Mouse (Mus musculus): ENCODE results near the gene Stac. TPM values are rescaled to one million over a fixed set of nuclear protein-coding genes. Genes with fewer than 3 reads are reported as not detected.

Gene Stac
- polyA plus RNA-seq, 1 experiment, result 1.4 TPM

DNA sequence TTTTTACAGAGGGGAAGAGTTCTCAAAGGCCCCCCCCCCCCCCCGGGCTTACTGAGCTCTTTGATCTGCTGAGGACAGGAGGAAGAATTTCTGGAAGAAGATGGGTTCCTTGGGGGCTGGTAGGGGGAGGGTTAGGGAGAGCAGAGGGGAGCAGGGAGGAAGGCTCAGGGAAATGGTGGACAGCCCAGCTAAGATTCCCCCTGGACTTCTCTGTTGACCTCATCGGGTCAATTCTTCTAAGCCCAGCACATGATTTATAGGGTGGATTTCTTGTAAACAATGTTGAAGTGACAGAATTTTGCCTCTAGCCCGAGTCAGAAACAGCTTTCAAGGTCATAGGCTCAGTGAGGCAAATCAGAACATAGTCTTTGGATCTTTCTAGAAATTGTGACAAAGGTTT lies 137.3 kb downstream of the Stac start:
- TF ChIP-seq POLR2A (IDR thresholded peaks at IDR 0.05; ENCODE audit: control insufficient read depth, extremely low read depth, insufficient read depth, low read length, poor library complexity), result no peak
- Histone ChIP-seq H3K27ac (ENCODE audit: control insufficient read depth, insufficient read depth, low read length) (no peak overlapping the region), H3K4me1 (replicated peaks; ENCODE audit: control insufficient read depth, insufficient read depth, low read length) (no peaks in the 10 kb centered on the region), H3K36me3 (ENCODE audit: control insufficient read depth, insufficient read depth, low read length) (no peaks in the 10 kb centered on the region), H3K4me3 (ENCODE audit: control insufficient read depth, insufficient read depth, low read length) (no peak overlapping the region), H3K27me3 (ENCODE audit: control insufficient read depth, insufficient read depth, low read length) (no peaks in the 10 kb centered on the region)
- DNase-seq, result no peak
- WGBS, result 58% methylated on average over 3 of the region's 3 CpGs

DNA sequence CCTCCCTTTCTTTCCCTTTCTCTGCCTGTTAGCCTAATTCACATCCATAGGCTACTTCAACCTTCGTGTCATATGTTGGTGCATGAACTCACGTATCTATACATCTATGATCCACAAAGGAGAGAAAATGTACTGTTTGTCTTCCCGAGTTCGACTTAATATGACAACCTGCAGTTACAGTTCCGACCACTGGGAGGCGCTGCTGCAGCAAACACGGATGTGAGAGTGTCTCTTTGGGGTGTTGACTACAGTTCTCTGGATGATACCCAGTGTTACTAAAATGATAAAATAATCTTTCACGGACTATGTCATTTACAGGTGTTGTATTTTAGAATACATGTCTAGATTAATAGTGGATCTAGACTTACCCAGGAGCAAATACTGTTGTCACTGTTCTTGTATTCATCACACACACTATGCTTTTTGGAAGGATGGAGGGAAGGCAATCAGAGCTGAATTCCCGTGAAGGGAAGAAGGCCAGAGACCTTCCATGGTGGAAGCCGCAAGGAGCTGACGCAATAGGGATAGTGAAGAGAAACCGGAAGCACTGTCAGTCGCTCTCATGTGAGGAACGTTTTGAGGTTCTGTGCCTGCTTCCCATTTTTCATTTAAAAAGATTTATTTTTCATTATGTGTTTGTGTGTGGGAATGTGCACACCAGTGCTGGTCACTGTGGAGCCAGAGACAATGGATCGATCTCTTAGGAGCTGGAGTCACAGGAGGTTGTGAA lies 138.5 kb downstream of the Stac start:
- 65% methylated on average over 15 of the region's 15 CpGs for whole genome bisulfite sequencing
- H3K27me3 ChIP-seq (ENCODE audit: control insufficient read depth, insufficient read depth, low read length), result no peaks in the 10 kb centered on the region
- DNase-seq, result no peak
- no peak for TF ChIP-seq CTCF (IDR thresholded peaks at IDR 0.05; ENCODE audit: borderline replicate concordance, control insufficient read depth, extremely low read depth, insufficient read depth, low read length, poor library complexity)
- TF ChIP-seq POLR2A (IDR thresholded peaks at IDR 0.05; ENCODE audit: control insufficient read depth, extremely low read depth, insufficient read depth, low read length, poor library complexity), result no peak
- H3K4me1 ChIP-seq (replicated peaks; ENCODE audit: control insufficient read depth, insufficient read depth, low read length), result no peaks in the 10 kb centered on the region
- H3K36me3 ChIP-seq (ENCODE audit: control insufficient read depth, insufficient read depth, low read length), result no peaks in the 10 kb centered on the region
- H3K27ac ChIP-seq (ENCODE audit: control insufficient read depth, insufficient read depth, low read length), result no peak overlapping the region
- H3K4me3 ChIP-seq (ENCODE audit: control insufficient read depth, insufficient read depth, low read length), result no peak overlapping the region

DNA sequence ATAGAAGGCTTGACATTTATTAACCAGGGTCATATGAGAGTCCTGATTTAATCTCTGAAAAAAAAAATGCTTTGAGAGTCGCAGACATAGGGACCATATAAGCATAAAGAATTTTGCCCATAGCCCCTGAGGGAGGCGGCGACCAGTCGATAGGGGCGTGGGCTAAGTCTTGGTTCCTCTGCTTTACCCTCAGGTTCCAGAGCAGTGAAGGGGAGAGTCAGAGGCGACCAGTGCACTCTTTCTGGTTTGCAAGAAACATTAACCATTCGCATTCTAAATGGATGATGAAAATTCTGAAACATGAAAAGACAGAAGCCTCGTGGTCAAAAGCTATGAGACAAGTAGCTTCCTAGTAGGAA lies 139.2 kb downstream of the Stac start:
- no peaks in the 10 kb centered on the region for H3K27me3 ChIP-seq (ENCODE audit: control insufficient read depth, insufficient read depth, low read length)
- no peak overlapping the region for H3K4me3 ChIP-seq (ENCODE audit: control insufficient read depth, insufficient read depth, low read length)
- 83% methylated on average over 8 of the region's 8 CpGs for WGBS
- H3K36me3 ChIP-seq (ENCODE audit: control insufficient read depth, insufficient read depth, low read length), result no peaks in the 10 kb centered on the region
- no peak for TF ChIP-seq CTCF (IDR thresholded peaks at IDR 0.05; ENCODE audit: borderline replicate concordance, control insufficient read depth, extremely low read depth, insufficient read depth, low read length, poor library complexity)
- H3K4me1 ChIP-seq (replicated peaks; ENCODE audit: control insufficient read depth, insufficient read depth, low read length), result no peaks in the 10 kb centered on the region
- no peak for DNase-seq
- H3K27ac ChIP-seq (ENCODE audit: control insufficient read depth, insufficient read depth, low read length), result no peak overlapping the region

DNA sequence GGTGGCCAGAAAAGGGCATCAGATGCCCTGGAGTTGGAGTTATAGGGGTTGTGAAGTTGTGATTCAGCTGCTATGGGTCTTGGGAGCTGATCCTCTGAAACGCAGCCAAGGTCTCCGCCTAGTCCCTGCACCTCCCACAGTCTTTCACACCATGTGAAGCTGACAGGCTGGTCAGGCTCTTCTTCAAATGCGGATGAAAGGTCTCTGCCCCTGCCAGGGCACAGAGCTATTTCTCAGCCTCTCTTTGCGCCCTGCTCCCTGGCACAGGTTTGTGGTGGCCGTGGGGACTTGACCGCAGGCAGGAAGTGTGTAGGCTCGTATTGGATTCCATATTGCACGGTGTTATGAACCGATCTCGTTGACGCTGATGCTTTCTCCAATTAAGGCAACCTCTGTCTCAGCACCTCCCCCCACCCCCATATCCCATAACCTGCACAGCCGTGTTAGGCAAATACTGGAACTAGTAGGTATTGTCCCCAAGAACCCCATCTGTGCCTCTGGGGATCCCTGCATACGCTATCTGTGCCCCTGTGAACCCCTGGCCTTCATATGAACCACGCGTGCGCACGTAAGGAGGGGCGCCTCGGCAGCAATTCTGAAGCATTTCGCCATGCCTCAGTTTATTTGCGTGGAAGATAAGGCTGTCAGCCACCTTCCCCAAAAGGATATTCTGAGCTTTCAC lies 139.7 kb downstream of the Stac start:
- no peak for DNase-seq
- Histone ChIP-seq H3K4me1 (replicated peaks; ENCODE audit: control insufficient read depth, insufficient read depth, low read length) (no peaks in the 10 kb centered on the region), H3K4me3 (ENCODE audit: control insufficient read depth, insufficient read depth, low read length) (no peak overlapping the region), H3K36me3 (ENCODE audit: control insufficient read depth, insufficient read depth, low read length) (no peaks in the 10 kb centered on the region), H3K27me3 (ENCODE audit: control insufficient read depth, insufficient read depth, low read length) (no peaks in the 10 kb centered on the region), H3K27ac (ENCODE audit: control insufficient read depth, insufficient read depth, low read length) (no peak overlapping the region)
- 81% methylated on average over 21 of the region's 21 CpGs for WGBS
- TF ChIP-seq CTCF (IDR thresholded peaks at IDR 0.05; ENCODE audit: borderline replicate concordance, control insufficient read depth, extremely low read depth, insufficient read depth, low read length, poor library complexity) (no peak), POLR2A (IDR thresholded peaks at IDR 0.05; ENCODE audit: control insufficient read depth, extremely low read depth, insufficient read depth, low read length, poor library complexity) (no peak)

DNA sequence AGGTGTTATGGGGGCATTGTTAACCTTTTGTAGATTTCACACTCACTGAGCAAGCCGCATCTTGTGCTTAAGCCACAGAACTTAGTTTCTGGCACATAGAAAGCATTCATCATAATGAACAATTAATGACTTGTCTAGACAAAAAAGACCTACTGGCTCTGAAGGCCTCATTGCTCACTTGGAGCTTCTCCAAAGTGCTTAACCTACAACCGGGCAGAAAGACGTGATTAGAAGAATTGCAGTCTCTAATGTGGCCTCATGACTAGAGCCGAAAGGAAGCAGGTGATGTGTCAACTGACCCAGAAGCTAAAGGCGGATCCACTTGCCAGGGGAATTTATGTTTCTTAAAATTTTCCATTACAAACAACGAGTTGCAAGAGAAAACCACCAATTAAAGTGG lies 147.5 kb downstream of the Stac start:
- TF ChIP-seq CTCF (IDR thresholded peaks at IDR 0.05; ENCODE audit: borderline replicate concordance, control insufficient read depth, extremely low read depth, insufficient read depth, low read length, poor library complexity), result no peak
- TF ChIP-seq POLR2A (IDR thresholded peaks at IDR 0.05; ENCODE audit: control insufficient read depth, extremely low read depth, insufficient read depth, low read length, poor library complexity), result no peak

DNA sequence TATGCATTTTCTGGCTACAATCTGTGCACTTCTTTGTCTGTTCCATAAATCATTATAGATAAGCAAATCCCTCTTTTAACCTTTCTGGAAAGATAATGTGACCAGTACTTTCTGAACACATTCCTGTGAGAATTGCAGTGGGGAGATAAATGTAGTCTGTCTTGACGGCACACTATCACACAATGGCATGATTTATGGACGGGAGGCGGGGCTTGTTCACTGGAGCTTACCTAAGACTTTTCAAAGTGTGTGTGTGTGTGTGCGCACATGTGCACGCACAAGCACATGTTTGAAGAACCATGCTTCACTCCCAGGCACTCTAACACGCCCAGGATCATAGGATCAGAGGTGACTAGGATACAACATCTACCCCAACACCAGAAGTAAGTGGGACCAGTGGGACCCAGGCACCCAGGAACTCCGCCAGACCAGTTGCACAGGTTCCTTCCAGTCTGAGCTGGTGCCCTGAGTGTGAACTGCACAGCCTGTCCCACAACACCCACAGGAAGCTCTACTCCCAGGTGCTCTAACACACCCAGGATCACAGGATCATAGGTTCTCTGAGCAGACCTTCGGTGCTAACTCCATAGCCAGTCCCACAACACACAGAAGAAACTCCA lies 154.6 kb downstream of the Stac start:
- H3K4me1 ChIP-seq (replicated peaks; ENCODE audit: control insufficient read depth, insufficient read depth, low read length), result no peaks in the 10 kb centered on the region
- TF ChIP-seq POLR2A (IDR thresholded peaks at IDR 0.05; ENCODE audit: control insufficient read depth, extremely low read depth, insufficient read depth, low read length, poor library complexity) (no peak), CTCF (IDR thresholded peaks at IDR 0.05; ENCODE audit: borderline replicate concordance, control insufficient read depth, extremely low read depth, insufficient read depth, low read length, poor library complexity) (no peak)
- H3K4me3 ChIP-seq (ENCODE audit: control insufficient read depth, insufficient read depth, low read length), result no peak overlapping the region
- no peak for DNase-seq
- H3K27me3 ChIP-seq (ENCODE audit: control insufficient read depth, insufficient read depth, low read length), result no peaks in the 10 kb centered on the region
- WGBS, result 84% methylated on average over 8 of the region's 8 CpGs
- H3K27ac ChIP-seq (ENCODE audit: control insufficient read depth, insufficient read depth, low read length), result no peak overlapping the region
- H3K36me3 ChIP-seq (ENCODE audit: control insufficient read depth, insufficient read depth, low read length), result no peaks in the 10 kb centered on the region

More for the DNA sequence above, 147.5 kb downstream of the Stac start:
- no peak overlapping the region for H3K4me3 ChIP-seq (ENCODE audit: control insufficient read depth, insufficient read depth, low read length)
- WGBS, result 88% methylated on average over 6 of the region's 6 CpGs
- no peak for DNase-seq
- no peak overlapping the region for H3K27ac ChIP-seq (ENCODE audit: control insufficient read depth, insufficient read depth, low read length)
- H3K36me3 ChIP-seq (ENCODE audit: control insufficient read depth, insufficient read depth, low read length), result no peaks in the 10 kb centered on the region
- no peaks in the 10 kb centered on the region for H3K27me3 ChIP-seq (ENCODE audit: control insufficient read depth, insufficient read depth, low read length)
- H3K4me1 ChIP-seq (replicated peaks; ENCODE audit: control insufficient read depth, insufficient read depth, low read length), result no peaks in the 10 kb centered on the region

Measured in thymus, adult 2 months (tissue).